Mouse (Mus musculus) granulocyte monocyte progenitor cell, adult 5-6 weeks (primary cell): Measurements from ENCODE around the gene D17Wsu92e. TPM values are rescaled to one million over a fixed set of nuclear protein-coding genes. Genes with fewer than 3 reads are reported as not detected.

Experiments
- ATAC-seq: replicated peaks from 2 replicates; pipeline ENCODE4 v1.8.0; 2016; ENCODE audit warnings: mild to moderate bottlenecking, moderate TSS enrichment, inconsistent platforms; ENCODE audit not compliant: poor library complexity, severe bottlenecking
- total RNA-seq, 2 experiments: library from RNA; stranded (forward) in 1 of 2; stranded (reverse) in 1 of 2; fragments of 200-712, 200-1000 nt in 1 of 2; fragments of >200 nt in 1 of 2; fragmentation: Nextera tagmentation in 1 of 2; gene quantifications; 2 replicates each; pipeline ENCODE4 v1.2.3; 2014 to 2017

Gene D17Wsu92e
- total RNA-seq, 2 experiments from 2014 or later = 50.6 to 51.2 TPM

DNA sequence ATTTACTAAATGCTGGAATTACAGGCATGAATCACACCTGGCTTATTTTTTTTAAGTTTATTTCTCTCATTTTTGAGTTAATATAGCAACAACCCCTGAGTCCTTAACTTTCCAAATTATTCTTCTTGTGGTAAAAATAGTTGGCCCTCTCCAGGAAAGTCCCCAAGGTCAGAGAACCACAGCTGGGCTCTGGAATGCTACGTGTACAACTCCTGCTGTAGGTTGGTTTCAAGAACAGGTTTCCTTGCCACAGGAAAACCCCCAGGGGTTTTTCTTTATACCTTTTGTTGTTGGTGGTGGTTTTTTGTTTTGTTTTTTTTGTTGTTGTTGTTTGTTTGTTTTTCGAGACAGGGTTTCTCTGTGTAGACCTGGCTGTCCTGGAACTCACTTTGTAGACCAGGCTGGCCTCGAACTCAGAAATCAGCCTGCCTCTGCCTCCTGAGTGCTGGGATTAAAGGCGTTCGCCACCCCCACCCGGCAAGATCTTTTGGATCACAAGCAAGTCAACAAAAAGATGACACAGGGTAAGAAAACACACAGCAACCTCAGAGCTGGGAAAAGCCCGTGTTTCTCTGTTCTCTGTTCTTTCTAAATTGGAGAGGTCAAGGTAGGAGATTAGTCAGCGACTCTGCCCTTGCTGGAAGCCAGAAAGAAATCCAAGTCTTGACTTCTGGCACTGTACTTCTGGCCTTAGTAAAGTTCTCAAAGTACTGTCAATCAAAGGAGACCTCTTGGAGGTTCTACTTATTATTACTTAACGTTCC, 2.9 kb upstream of the D17Wsu92e start:
- ATAC-seq = no peak

DNA sequence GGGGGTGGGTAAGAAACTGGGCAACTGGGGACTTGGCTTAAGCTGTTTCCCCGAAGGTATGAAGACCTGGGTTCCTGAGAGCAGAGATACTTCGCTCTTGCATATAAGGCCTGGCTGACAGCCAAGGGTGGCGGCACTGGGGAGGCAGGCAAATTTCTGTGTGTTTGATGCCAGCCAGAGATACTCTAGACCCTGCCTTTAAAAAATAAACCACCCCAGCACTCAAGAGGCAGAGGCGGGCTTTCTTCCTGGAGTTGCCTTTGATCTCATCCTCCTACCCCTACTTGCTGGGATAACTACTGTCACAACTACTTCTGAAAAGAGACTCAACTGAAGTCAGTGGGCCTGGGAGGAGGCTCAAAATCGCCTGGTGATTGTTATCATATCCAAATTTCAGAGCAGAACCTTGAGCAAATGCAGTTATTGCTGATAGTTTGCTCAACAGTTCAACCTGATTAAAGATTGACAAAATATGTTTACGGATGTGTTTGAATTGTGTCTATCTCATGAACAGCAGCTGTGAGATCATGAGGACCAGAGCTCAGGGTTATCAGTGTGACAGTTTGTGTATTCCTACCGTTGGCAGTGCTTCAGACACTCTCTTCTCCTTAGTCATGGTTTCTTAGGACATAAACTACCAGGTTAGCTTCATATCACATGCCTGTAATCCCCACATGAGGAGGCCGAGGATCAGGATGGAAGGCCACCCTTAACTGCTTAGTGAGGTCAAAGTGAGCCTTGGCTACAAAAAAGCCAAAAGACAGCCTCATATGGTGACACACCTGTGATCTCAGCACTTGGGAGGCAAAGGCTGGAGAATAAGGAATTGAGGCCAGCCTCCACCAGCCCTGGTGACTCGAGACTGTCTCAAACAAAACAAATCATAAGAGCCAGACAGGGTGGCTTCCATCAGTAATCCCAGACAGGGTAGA, 1.2 kb upstream of the D17Wsu92e start:
- no peak for ATAC-seq

GRCm38 (mm10) chr17:27819971-27820567, 379 bp downstream of the D17Wsu92e start:
- peak; percentile 1; the same call in 1 of the 2 replicates for ATAC-seq

GRCm38 (mm10) chr17:27819521-27819970, 902 bp downstream of the D17Wsu92e start:
- ATAC-seq = 0 out of 2 replicates have a peak, but pooled peaks have one; percentile 2

DNA sequence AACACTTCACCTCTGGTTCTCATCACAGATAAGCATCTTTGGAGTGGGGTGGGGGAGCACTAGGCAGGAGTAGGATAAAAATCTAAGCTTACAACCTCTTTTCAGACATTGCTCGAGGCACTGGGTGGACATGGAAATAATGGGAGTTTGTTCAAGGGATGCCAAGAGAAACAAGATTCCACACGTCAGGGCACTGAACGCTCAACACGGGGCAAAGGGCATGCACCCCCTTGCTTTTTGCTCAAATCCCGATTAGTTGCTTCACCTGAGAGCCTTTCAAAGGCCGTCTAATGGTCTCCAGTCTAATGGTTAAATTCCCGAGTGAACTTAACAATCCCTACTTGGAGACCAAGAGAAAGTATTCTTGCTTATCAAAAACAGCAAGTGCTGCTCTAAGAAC, 1.4 kb downstream of the D17Wsu92e start:
- ATAC-seq = no peak

GRCm38 (mm10) chr17:27814606-27815005, 5.8 kb downstream of the D17Wsu92e start:
- no peak for ATAC-seq

GRCm38 (mm10) chr17:27811980-27812379, 8.5 kb downstream of the D17Wsu92e start:
- no peak for ATAC-seq

GRCm38 (mm10) chr17:27810569-27811331, 9.7 kb downstream of the D17Wsu92e start:
- ATAC-seq = no peak

GRCm38 (mm10) chr17:27807542-27808078, 12.8 kb downstream of the D17Wsu92e start:
- no peak for ATAC-seq

DNA sequence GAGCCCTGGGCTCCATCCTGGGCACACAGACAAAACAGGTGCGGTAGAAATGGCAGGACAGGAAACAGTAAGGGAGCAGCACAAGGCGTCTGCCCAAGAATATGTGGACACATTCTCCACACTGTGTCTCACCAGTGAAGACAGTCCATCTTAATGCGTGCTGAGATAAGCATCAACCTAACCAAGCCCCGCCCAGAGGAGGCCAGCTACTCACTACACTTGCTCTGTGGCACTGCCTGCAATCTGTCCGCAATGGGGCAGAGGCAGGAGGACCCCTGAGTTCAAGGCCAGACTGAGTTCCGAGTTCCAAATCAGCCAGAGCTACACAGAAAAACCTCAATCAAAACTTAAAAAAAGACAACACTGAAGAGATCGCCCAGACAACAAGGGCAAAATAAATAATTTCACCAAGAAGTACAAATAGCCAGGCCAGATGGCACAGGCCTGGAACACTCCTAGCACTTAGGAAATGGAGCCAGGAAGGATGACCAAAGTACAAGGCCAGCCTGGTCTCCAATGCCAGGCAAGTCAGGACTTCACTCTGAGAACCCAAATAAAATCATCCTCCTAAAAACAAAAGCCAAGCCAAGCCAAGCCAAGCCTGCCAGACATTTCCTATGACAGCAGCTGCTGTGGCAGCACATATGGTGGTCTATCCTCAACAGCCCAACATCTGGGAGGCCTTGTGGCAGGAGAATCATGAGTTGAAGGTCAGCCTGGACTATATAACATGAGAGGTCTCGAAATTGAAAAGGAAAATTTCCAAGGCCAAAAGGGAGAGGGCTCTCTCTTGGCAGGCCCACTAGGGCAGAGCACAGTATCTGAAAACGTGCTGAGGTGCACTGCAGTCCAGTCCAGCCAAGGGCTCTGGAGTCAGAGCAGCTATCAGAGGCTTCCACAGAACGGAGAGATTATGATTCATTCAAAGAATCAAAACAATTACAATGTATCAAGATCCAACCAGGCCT, 15.4 kb downstream of the D17Wsu92e start:
- ATAC-seq = no peak

DNA sequence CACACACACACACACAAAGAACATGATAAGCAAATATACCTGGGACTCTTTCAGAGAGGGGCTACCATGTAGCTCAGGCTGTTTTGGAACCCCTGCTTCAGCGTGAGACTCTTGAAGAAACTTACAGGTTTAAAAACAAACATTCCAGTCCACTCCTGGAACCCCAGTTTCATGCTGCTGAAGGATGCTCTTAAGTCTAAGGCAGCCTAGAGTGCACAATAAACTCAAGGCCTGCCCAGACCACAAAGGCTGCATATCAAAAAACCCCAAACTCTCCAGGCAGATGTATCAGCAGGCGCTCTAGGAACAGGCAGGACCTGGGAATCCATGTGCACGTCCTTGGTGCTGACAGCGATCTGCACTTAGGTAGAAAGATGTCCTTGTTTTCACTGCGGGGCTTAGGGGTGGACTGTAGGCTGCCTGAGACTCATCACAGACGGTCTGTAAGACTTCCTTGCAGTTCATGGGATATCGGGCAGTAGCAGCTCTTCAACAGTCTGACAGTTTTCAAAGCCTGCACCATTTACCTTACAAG, 16.2 kb downstream of the D17Wsu92e start:
- ATAC-seq = no peak

DNA sequence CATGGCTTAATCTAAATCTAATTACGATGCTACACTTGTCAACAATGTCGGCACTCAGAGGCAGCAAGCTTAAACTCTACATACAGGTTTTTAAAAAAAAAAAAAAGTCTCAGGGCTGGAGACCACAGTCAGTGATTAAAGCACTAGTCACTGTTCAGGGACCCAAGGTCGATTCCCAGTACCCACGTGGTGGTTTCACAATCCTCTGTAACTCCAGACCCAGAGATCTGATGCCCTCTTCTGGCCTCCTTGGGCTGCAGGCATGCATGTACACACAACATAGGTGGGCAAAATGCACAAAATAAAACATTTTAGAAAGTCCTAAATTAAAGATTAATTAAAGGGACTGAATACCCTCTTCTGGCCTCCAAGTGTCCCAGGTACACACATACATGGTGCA, 16.7 kb downstream of the D17Wsu92e start:
- no peak for ATAC-seq

DNA sequence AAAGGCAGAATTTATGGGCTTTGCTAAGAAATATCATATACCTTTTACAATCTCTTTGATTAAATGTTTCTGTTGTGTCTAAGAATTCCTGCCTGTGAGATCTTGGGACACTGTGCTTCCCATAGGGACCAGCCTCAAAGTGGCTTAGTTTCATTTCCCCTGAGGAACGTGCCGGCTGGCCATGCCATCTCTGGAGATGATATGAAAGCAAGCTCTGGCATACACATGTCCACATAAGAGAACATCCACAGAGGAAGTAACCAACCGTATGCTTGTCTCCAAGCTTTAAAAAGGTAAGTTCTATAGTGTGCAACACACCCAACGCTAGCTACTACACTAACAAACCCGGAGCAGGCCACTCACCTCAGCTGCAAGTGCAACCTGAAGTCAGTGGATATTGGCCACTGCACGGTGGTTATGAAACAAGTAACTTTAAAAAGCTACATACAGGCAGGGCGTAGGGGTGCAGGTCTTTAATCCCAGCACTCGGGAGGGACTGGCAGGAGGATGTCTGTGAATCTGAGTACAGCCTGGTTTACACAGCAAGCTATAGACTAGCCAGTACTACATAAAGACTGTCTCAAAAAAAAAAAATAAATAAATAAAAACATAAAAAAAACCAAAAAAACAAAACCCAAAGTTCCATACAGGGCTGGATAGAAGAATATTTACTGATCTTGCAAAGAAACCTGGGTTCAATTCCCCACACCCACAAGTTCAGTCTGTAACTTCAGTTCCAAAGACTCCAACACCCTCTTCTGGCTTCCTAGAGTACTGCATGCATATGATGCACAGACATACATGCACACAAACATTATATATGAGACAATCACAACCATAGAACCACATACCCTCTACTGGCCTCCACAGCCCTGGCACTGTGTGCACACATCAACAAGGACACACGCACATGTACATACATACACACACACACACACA, 19.5 kb downstream of the D17Wsu92e start:
- peak; percentile 74 for ATAC-seq

DNA sequence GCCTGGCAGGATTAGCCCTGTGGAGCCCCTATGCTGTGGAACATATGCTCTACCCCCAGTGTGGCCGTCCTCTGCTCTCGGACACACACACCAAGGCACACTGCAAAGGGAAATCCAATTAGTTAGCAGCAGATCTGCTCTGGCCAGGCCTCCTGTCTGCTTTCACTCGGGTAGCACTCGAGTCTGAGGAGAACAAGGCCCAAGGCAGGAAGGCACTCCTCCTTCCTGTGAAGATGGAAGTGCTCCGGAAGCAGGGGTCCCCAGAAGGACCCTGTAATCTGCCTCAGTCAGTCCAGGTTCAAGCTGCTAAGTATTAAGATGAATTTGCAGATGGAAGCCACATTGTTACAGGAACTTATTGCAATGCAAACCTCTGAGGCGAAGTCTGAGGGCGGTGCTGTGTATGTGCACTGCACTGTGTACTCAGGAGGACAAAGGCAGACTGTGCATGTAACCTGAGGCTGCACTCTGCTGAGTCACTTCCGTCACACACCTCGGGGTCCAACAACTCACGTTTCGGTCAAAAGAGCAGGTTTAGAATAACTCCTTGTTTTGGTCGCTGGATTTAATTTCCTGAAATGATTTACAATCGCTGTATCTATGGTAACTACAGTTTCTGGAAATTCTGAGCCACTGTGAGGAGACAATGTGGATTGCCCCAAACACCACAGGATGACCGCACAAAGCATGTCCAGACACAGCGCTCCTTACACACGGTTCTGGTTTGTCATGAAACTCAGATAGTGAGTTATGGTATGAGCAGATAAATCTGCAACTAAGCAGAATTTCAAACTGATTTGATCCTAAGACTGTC, 20.5 kb downstream of the D17Wsu92e start:
- peak; percentile 39 for ATAC-seq

DNA sequence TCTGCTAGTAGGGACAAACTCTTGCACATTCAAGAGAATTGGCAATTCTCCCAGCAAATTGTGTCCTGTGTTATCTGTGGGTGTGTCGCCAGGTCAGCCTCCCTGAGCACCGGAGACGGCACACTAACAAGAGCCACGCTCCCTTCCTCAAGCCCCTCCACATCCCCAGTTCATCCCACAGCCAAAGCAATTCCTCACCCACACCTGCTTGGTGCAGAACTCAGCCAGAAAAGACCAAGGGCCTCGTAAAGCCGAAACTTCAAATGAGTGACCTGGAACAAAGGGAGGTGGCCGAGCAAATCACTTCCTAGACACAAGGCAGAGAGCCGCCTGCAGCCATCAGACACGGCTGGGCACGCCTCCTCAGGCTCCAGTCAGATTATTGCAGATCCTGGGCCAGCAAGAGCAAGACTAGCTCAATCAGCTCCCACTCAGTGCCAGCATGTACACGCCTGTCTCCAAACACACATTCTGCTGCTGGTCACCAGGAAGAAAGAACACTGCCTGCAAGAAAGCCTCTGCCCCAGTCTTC, 23.0 kb downstream of the D17Wsu92e start:
- no peak for ATAC-seq

GRCm38 (mm10) chr17:27796780-27797179, 23.7 kb downstream of the D17Wsu92e start:
- ATAC-seq = peak; percentile 34; the same call in 1 of the 2 replicates
